Mouse (Mus musculus) Patski (cell line): ENCODE measurements at regions not wholly inside any gene's neighbourhood (a gene's known extent, or its start where the extent isn't known, plus 50 kb on each side); places are given as distances from the start of the nearest gene placed in this dataset.

Experiments
- ATAC-seq: fragments of 100-300 bp; one replicate; pipeline ENCODE4 v1.8.0; 2021
- CTCF ChIA-PET: fragments of 350-600 bp; sonication (Branson Sonifier 250); formaldehyde crosslinking; loops from one replicate; lab custom pipeline; 2022; ENCODE audit warnings: inconsistent platforms; lab: Charles Lee
- POLR2A ChIA-PET: fragments of 350-600 bp; sonication (Branson Sonifier 250); formaldehyde crosslinking; loops from one replicate; lab custom pipeline; 2022; ENCODE audit warnings: antibody characterized with exemption, inconsistent platforms; lab: Charles Lee
- DNase-seq: peaks from one replicate; pipeline ENCODE4 v3.0.0-alpha.2; 2011; ENCODE audit warnings: low read depth, low spot score
- H3K27me3 ChIP-seq: fragments of 371-371 bp; one replicate; pipeline ENCODE4 v1.5.1; 2021
- CTCF ChIP-seq: fragments of 100-300 bp; IDR thresholded peaks from one replicate; pipeline ENCODE4 v1.5.1; 2021
- in situ Hi-C: fragments of 300-500 bp; cut with MboI; formaldehyde crosslinking; loops from 3 replicates; pipeline ENCODE4 v1.11.1; 2018; ENCODE audit warnings: low pct_unique_long_range_greater_than_20kb, mixed read lengths

DNA sequence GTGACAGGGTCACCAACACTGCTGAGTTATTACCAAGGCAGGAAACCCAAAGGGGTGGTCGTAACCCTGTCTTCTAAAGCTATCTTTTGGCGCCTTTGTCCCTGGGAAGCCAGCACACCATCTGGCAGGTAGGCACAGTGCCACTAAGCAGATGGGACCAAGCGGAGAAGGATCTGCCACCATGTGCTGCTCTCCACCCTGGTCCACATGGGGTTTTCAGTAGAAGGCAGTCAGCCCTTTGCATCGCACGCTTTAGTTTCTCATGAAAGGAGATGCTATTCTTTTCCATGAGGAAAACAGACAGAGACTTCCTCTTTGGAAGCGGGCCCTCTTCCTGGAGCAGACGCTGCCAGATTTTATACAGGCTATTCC, 358.3 kb upstream of the Mmadhc start:
- in situ Hi-C loops, result loop anchor here (25.0 kb wide), 1 partner anchor 343 kb away; no protein-coding TSS in a partner anchor
- DNase-seq, result no peak
- no peak for ATAC-seq
- no peak for TF ChIP-seq CTCF
- POLR2A ChIA-PET, result no interaction called here
- CTCF ChIA-PET, result no interaction called here
- no peaks in the 10 kb centered on the region for H3K27me3 ChIP-seq

DNA sequence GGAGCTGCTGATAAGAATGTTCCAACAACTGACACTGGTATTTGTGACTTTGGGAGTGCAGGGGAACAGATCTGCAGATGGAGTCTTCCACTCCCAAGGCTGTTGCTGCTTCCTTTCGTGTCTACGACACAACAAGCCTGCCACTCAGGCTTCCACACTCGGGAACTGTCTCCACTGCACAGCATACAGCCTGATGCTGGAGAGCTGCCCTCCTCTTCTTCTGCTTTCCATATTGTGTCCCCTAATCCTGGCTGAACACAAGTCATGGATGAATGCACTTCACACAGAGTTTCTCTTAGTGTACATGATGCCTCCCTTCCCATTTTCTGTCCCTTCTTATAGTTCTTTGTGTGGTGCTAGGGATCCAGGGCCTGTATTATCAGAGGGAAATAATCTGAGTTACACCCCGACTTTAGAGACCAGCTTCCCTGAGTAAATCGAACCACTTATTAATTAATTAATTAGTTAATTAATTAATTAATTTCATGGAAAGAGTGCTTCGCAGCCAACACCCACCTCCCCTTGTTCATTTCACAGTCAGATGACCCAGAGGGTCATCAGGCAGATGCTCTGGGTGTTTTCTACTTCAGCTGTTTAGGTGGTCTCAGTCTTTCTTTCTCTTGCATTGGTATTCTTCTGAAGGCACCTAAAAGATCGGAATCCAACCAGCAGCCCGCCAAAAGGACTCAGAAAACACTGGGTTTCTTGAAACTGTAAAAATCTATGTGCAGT, 357.8 kb upstream of the Mmadhc start:
- CTCF ChIA-PET, result no interaction called here

DNA sequence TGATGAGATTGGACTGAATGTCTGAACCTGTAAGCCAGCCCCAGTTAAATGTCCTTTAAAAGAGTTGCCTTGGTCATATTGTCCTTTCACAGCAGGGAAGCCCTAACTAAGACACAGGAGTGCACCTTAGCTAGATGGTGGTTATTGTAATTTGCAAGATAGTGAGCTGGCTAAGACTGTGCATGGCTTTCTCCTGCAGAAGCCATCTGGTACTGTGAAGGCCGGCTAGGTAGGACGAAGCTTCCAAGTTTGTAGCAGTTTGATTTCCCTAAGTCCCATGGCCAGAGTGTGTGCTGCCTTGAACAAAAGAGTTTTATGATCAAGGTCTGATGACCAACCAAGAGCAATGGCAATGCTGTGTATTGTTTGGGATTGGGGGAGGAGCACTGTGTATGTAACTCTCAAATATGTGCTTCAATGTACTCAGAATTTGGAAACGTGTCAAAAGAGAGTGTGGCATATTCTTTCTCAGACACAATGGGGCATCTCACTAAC, 356.6 kb upstream of the Mmadhc start:
- DNase-seq (no peak), ATAC-seq (no peak)
- POLR2A ChIA-PET, result no interaction called here
- in situ Hi-C loops, result loop anchor here (25.0 kb wide), 1 partner anchor 341 kb away; no protein-coding TSS in a partner anchor
- CTCF ChIA-PET, result no interaction called here
- no peaks in the 10 kb centered on the region for H3K27me3 ChIP-seq
- no peak for TF ChIP-seq CTCF

More for the DNA sequence above, 357.8 kb upstream of the Mmadhc start:
- POLR2A ChIA-PET, result no interaction called here
- H3K27me3 ChIP-seq, result no peaks in the 10 kb centered on the region
- ATAC-seq (no peak), DNase-seq (no peak)
- TF ChIP-seq CTCF, result no peak
- in situ Hi-C loops, result loop anchor here (25.0 kb wide), 1 partner anchor 342 kb away; no protein-coding TSS in a partner anchor

DNA sequence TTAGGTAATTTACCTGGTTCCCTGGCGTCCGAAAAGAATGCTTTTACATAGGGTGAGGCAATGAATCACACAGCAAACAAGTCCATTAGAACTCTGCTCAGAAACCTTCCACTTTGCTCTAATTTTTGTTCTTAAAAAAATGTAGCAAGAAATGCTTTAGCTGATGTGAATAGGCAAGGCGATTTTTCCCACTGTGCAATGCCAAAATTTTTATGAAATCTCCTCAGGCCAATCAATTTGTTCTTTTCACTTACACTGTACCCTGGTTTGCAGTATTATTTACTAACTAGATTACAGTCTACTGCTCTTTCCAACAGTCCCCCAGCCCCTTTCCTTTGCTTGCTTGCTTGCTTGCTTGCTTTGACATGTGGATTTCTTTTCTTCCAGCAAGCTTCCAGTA, 353.1 kb upstream of the Mmadhc start:
- in situ Hi-C loops, result loop anchor here (25.0 kb wide), 1 partner anchor 337 kb away; no protein-coding TSS in a partner anchor
- no peak for TF ChIP-seq CTCF
- ATAC-seq, result no peak
- ChIA-PET POLR2A (no interaction called here), CTCF (no interaction called here)
- no peaks in the 10 kb centered on the region for H3K27me3 ChIP-seq
- DNase-seq, result no peak

DNA sequence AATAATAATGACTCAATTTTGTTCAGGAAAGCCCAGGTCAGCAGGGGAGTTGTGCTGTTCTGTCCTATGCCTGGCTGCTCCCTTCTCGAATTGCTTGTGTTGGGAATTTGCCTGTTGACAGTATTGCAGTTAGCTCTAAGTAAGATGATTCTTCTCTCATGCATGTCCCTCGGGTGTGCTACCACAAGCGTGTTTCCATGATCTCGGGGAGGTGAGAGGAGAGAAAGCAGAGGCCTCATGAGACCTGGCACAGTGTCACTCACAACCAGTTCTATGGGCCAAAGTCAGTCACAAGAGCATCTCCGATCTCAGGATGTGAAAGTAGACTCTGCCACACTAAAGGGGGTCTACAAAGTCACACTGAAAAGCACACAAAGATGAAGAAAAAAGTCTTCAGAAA, 346.6 kb upstream of the Mmadhc start:
- H3K27me3 ChIP-seq, result no peaks in the 10 kb centered on the region
- no peak for TF ChIP-seq CTCF
- POLR2A ChIA-PET, result no interaction called here
- CTCF ChIA-PET, result no interaction called here
- in situ Hi-C loops, result no loop called here
- DNase-seq (no peak), ATAC-seq (no peak)

DNA sequence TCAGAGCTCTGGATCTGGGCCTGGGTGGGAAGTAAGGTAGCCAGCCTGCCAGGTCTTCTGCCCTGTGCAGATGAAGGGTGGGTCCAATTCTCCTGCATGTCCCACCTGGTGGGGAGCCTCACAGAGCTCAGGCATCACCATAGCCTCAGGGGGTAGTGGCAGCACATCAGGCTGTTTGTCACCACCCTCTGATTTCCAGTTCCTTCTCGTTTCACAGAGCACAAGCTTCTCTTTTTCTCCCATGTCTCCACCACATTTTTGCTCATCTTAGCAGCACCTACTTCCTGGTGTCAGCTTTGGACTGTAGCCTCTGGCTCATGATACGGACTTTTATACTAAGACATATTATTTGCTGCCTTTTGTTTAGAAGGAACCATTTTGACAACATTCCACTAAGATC, 345.6 kb upstream of the Mmadhc start:
- ATAC-seq (no peak), DNase-seq (no peak)
- no peaks in the 10 kb centered on the region for H3K27me3 ChIP-seq
- in situ Hi-C loops, result no loop called here
- ChIA-PET CTCF (no interaction called here), POLR2A (no interaction called here)
- TF ChIP-seq CTCF, result no peak

DNA sequence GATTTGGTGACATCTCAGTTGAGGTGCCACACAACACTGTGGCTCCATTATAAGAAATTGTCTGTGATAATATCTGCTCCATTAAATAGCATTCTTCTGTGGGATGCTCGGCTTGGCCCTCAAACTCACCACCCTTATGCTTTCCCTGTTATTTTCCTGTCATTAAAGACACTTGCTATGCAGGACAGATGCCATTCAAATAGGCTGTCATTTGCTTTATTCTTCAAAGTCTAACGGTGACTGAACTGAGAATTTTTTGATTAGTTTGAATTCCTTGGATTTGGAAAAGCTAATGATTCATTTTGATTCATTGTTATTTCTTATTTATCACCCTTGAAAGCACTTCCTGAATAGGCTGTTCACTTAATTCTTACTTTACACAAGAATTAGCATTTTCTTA, 339.3 kb upstream of the Mmadhc start:
- DNase-seq (no peak), ATAC-seq (no peak)
- ChIA-PET POLR2A (no interaction called here), CTCF (no interaction called here)
- in situ Hi-C loops, result no loop called here
- H3K27me3 ChIP-seq, result no peaks in the 10 kb centered on the region
- no peak for TF ChIP-seq CTCF

DNA sequence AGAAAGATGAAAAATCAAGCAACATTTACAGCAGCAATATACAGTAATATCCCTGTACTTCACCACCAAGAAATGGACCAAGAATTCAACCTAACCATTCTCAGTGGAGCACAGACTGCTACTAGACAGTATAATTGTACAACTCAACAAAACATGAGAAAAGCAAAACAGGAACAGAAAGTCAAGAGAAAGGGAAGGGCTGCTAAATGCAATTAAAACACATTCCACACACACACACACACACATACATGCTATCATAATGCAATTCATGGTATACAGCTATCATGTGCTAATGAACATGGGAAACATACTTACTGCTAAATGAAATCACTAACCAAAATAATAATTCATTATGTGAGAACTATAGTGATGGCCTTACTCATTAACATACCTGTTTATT, 335.2 kb upstream of the Mmadhc start:
- H3K27me3 ChIP-seq, result no peaks in the 10 kb centered on the region
- in situ Hi-C loops, result no loop called here
- DNase-seq, result no peak
- CTCF ChIA-PET, result no interaction called here
- POLR2A ChIA-PET, result no interaction called here
- no peak for ATAC-seq
- TF ChIP-seq CTCF, result no peak

DNA sequence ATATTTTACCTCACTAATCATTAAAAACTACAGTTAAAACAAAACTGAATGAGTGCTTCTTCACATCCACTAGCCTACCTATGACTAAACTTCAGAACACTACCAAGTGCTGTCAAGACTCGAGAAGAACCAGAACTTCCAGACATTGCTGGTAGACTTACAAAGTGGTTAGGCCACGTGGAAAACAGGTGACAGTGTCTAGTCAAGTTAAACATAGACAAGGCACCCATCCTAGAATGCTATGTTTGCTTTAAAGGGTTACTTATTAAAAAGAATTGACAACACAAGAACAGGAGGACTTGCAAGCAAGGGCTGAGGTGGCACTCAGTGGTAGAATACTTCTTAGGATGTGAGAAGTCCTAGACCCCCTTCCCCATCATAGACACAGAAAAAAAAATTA, 330.9 kb upstream of the Mmadhc start:
- POLR2A ChIA-PET, result no interaction called here
- no peak for TF ChIP-seq CTCF
- ATAC-seq, result no peak
- no peaks in the 10 kb centered on the region for H3K27me3 ChIP-seq
- in situ Hi-C loops, result no loop called here
- CTCF ChIA-PET, result no interaction called here
- no peak for DNase-seq

DNA sequence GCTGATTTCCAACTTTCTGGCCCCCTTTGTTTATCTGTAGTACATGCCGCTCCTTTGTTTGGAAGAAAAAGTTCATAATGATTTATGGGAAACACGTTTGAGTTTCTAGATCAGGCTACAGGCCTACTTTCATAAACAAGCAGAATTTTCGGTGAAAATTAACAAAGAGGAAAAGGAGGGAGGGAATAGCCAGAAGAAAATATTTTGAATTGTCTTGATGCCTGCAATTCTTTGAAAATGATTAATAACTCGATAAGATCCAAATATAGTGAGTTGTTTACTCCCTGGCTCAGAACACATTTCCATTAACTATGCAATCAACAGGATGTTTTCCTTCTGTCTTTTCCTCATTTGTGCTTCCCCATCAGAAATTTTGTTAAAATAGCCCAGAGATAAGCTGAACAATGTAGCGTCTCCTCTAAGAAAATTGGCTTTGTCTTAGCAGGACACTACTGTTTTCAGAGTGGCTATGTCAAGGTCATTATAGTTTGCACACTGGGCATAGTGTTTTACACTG, 328.7 kb upstream of the Mmadhc start:
- no peak for ATAC-seq
- CTCF ChIA-PET, result no interaction called here
- no peak for TF ChIP-seq CTCF
- POLR2A ChIA-PET, result no interaction called here
- DNase-seq, result no peak
- in situ Hi-C loops, result no loop called here
- H3K27me3 ChIP-seq, result no peaks in the 10 kb centered on the region

DNA sequence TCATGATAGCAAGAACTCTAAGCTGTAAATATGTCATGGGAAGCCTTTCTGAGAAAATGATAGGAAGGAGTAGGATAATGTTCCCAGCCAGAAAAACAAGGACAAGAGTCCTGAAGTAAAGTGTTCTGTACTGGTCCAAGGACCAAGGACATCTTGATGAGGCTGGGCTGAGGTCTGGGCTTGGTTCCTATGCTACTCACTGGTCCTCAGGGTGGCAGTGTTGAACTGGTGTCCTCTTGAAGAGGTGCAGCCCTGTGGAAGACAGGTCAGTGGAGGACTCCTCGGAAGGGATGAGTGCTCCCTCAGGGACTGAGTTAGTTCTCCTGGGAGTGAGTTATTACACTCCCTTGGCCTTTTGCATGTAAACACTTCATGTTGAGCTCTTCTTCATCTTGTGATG, 312.5 kb upstream of the Mmadhc start:
- ChIA-PET POLR2A (no interaction called here), CTCF (interaction anchor here (1.2 to 2.1 kb wide), 2 partner anchors 12 to 535 kb away, joined by 4 to 7 read pairs; no protein-coding TSS in a partner anchor)
- H3K27me3 ChIP-seq, result no peaks in the 10 kb centered on the region
- in situ Hi-C loops, result no loop called here
- DNase-seq, result no peak
- peak; percentile 58 for TF ChIP-seq CTCF
- no peak for ATAC-seq
